Mouse (Mus musculus) spleen, postnatal 4 days (tissue): ENCODE measurements around the gene Sart3.
"Not testable (repeated sequence)": the region's sequence is repeated elsewhere in the genome, so short reads cannot be mapped to it uniquely, and the experiment has no call there.

Experiments
- DNase-seq, 2 experiments: peaks; one replicate each; pipeline ENCODE4 v3.0.0; 2022; ENCODE audit warnings: low spot score in 2 of 2

Sart3 gene

DNA sequence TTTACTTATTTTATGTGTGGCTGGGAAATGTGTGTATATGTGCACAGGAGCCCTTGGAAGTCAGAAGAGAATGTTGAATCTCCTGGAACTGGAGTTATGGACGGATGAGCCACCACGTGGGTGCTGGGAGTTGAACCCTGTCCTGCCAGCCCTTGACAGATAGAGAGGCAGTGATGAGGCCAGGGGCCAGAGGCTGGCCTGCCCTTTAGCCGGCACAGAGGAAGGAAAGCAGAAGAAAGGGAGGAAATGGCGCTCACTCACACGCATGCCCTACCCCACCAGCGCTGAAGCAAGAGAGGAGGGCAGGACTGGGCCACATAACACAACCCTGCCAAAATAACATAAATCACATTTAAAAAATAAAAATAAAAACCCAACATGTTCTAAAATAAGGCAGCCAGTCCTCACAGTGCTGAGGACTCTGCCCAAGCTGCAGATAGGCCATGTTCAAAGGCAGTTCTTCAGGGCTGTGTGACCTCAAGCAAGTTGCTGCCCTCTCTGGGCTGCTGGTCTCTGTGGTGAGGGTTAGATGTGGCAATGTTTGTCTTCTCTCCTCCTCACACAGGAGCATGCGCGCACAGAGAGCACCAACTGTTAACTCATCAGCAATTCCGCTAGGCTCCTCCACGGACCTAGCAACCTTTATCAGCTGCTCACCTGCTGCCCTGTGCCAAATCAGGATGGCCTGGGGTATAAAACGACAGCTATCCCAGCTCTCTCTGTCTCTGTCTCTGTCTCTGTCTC is 18.3 kb upstream of the Sart3 start:
- no peak for DNase-seq

DNA sequence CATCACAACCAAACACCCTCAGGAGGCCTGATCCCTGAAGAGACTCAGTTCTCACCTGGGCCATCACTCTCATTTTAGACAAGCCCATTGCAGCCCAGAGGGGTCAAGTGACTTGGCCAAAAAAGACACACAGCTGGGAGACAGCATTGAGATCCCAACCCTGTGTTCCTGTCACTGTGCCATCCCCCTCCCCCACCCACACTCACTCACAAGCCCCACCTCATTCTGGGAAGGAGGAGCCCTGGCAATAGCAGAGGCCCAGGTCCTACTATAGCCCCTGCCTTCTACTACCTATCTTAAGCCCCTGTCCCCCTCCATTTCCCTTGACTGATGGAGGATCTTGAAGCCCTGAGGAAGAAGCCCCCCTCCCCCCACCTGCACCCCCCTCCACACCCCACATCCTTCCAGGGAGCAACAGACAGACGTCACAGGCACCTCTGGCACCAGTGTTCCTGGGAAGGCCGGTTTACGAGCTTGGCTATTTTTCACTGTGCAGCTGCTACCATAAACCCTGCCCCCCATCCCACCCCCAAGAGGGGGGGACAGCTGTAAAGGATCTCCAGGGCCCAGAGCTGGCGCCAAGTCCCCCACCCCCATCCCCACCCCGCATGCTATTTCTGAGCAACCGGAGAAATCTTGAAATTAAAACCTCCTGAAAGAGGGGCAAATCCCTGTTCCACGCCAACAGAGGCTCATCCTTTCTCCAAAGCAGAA is 16.9 kb upstream of the Sart3 start:
- DNase-seq = no peak

DNA sequence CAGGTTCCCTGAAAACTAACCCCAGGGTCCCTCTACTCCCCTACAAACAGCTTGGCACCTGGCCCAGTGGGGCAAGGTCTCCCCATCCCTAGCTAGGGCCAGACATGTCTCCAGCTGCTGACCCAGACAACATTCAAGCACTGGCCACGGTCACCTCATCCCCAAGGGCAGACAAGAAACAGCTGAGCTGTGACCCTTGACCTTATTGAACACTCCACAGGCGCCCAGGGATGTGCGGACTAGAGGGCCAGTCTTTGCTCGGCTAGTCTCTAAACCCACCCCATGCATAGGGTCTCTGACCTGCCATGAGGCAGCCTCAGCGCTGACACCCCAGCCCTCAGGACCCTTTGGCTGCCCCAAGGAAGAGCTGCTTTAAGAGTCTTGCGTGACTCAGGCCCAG is 16.3 kb upstream of the Sart3 start:
- DNase-seq = no peak

DNA sequence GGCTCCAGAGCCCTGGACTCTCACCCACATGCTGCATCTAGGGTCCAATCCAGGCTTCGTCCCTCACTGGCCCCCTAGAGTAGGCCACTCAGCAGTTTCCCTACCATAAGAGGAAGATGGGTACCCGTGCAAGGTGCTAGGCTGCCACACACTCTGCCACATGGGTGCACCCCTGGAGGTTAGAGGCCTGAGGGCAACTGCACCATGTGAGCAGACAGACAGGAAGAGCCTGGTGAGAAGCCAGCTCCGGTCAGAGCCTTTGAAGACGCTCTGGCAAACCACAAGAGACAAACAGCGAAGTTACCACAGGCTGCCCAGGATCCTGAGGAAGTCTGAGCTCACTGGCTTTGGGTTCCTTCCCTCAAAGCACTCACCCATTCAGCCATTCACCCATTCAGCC is 14.7 kb upstream of the Sart3 start:
- DNase-seq = no peak

DNA sequence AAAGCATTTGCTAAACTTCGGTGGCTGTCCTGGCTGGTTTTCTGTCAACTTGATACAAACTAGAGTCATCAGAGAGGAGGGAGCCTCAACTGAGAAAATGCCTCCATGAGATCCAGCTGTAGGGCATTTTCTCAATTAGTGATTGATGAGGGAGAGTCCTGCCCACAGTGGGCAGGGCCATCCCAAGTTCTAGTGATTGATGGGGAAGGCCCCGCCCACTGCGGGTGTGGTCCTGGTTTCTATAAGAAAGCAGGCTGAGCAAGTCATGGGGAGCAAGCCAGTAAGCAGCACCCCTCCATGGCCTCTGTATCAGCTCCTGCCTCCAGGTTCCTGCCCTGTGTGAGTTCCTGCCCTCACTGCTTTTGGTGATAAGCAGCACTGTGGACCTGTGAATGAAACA is 11.8 kb upstream of the Sart3 start:
- not testable (repeated sequence) for DNase-seq

DNA sequence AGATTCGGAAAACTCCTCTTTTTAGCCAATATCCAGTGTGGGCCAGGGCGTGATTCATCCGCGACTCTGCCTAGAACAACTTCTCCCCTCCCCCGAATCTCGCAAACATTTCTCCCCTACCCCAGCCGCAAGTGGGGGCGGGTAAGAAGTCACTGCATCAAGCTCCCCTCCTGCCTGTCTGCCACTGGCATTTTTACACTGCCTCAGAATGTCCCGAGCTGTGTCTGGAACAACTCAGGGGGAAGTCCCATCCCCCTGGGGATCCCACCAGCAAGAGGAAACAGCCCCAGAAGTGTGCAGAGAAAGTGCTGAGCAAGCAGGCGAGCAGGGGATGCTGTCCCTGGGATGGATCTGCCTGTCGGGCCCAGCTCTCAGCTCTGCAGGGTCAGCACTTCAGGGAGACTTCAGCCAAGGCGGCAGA is 11.3 kb upstream of the Sart3 start:
- DNase-seq = no peak

DNA sequence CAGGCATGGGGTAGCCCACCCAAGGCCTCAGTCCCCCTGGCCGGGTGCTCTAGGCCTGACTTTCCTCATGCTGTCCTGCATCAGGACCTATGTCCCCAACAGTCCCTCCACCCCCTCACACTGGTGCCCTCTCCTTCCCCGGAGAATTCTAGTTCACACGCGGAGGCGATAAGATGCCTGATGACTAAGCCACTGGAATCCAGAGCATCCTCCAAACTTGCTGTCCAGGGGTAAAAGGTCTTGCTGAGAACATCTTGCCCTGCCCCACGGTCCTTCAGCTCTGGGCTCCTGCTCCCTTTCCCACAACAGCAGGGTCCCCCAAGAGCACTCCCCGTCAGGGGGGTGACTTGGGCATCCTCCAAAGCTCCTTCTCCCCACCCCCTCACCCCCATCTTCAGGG is 10.3 kb upstream of the Sart3 start:
- no peak for DNase-seq

DNA sequence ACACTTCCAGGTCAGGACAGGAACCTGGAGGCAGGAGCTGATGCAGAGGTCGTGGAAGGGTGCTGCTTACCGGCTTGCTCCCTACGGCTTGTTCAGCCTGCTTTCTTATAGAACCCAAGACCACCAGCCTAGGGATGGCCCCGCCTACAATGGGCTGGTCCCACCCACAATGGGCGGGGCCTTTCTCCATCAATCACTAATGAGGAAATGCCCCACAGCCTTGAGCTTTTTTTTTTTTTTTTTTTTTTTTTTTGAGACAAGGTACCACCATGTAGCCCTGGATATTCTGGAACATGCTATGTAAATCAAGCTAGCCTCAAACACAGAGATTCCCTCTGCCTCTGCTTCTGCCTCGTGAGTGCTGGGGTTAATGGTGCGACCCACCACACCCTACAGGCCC is 9.6 kb upstream of the Sart3 start:
- no peak for DNase-seq

DNA sequence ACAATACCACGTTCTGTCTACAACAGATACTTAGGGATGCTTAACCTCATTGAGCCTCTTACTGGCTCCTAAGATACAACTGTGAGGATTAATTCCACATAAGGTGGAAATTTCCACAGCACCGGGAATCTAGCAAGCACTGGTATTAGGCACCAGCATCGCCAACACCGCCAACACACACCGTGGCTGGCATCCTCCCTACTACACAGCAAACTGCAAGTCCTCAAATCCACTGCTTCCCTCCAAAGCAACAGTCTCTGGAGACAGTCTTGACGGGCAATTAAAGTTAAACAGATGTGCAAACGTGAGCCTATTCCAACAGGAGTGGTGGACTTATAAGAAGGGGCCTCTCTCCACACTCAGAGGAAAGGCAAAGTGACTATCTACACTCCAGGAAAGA is 8.9 kb upstream of the Sart3 start:
- DNase-seq = no peak

DNA sequence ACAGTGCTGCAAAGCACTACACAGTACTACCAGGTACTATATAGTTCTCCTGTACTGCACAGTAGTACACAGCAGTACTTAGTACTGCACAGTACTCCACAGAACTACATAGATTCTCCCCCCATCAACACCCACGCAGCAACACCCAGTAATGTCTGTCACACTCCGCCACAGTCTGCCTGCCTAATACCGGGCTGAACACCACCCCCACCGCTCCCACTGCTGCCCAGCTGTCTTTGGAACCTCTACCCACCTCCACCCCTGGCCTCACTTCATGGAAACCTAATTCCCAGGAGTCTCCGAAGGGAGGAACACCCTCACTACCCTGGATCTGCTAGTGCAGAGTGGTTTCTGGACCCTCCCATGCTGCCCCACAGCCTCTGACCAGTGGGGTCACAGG is 8.5 kb upstream of the Sart3 start:
- DNase-seq = no peak

DNA sequence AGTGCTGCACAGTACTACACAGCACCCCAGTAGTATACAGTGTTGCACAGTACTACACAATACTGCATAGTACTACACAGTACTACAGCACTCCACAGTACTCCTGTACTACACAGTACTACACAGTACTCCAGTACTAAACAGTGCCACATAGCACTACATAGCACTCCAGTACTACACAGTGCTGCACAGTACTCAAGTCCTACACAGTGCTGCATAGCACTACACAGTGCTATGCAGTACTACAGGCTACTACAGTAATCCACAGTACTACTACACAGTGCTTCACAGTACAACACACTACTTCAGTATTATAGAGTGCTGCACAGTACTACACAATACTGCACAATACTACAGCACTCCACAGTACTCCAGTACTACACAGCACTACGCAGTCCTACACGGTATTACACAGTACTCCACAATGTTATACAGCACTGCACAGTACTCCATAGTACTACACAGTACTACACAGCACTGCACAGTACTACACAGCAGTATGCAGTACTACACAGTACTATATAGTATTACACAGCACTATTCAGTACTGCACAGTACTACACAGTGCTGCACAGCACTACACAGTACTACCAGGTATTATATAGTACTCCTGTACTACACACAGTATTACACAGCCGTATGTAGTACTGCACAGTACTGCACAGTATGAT is 7.9 kb upstream of the Sart3 start:
- no peak for DNase-seq

DNA sequence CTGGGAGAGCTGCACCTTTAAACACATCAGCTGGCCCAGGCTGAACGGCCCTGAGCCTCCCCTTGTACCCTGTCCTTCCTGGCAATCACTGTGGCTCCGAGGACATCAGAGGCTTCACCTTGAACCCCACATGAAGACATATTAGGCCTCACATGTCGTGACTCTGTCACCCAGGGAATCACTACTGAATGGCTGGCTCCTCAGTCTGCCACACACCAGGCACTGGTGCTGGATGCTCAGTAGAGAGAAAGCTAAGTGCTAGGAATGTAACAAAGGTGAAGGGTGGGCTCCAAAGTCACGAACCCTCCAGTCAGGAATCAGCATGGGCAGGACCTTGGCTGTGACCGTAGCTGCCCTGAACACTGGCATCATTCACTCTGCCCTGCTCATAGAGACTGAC is 7.3 kb upstream of the Sart3 start:
- no peak for DNase-seq

DNA sequence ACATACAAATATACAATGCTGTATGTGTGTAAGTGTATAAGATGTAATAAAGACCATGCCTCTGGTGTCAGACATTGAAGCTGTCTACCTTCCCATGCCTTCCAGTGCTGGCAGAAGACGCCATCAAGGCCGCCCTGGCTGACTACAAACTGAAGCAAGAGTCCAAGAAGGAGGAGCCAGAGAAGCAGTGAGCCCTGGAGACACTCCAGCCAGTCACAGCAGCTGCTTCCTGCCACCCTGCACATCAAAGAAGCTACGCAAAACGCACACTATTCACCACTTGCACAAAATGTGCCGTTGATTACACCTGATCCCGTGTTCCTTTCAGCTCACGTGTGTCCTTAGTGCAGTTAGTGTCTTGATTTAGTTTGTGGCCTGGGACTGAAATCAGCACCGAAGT is 5.4 kb upstream of the Sart3 start:
- not testable (repeated sequence) for DNase-seq

DNA sequence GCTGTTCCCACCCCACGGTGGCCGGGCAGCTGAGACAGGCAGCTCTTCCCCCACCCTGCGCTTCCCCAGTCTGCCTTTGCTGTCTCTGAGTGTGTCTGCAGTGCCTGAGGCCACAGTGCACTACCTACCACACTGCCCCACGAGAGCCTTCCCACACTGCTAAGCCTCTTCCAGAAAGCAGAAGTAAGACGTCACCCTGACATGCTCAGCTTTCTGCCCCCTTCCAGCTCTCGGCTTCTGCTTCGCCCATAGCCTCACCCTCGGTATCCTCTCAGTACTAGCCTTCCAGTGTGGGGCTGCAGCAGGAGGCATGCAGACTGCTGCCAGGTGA is 4.6 kb upstream of the Sart3 start:
- DNase-seq = peak; percentile 55 to 80

DNA sequence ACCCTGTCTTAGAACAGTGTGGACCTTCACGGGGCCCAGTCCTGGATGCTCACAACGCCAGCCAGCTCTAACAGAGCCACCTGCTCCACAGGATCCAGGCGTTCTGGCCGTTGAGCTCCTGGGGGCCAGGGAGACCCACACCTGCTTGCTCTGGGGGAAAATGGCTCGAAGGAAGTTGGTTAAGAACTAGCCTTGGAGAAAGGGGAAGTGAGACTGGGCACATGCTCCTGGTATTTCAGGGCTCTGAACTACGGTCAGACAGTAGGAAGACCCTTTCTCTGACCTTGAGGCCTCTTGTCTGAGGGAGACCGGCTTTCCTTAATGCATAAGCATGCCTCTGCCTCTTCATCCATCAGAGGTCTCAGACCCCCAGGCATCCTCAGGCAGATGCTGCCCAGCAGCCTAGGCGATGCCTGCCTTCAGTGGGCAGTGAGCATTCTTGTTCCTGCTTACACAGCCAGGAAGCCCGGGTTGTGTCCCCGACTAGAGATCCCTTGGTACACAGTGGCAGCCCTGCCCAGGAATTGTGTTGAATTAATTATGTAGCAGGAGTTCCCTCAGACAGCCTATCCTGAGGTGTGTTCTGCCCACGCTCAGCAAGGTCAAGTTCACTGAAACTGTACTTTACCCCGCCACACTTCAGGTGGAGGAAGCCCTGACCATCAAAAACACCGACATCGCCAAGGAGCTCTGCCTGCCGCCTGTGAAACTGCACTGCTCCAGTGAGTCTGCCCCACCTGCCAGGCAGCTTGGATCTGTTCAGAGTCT is 4.0 kb upstream of the Sart3 start:
- no peak for DNase-seq

DNA sequence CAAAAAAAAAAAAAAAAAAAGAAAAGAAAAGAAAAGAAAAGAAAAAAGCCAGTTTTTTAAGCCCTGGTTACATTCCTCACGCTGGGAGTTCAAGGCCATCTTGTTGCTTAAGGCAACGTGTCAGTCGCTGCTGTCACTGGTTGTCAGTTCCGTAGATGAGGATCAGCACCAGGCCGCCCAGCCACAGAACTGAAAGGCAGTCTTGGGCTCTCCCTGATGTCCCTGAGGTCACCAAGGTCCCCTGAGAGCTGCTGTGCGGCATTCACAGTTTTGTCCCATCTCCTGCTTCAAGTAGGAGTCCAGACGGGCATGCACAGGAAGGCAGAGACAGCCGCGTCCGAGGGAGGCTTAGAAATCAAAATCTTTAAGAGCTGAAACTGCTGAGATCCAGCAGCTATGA is 3.3 kb upstream of the Sart3 start:
- no peak for DNase-seq

DNA sequence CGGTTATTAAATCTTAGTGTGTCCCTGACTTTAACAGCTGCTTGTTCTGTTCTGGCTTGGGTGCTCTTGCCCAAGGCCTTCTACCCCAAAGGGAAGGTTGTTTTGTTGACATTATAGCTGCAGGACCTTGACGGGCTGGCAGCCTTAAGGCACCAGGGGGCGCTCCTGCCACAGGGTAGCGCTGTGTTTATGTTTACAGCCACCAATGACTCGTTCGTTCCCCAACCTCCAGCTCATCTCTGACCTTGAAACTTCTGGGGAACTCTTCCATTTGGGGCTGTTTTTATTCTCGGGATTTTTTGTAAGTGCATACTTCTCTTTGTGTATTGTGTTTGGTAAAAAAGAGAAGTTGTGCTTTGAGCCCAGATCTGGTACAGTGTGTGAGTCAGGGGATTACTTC is 1.4 kb upstream of the Sart3 start:
- DNase-seq = peak; percentile 94 to 99

DNA sequence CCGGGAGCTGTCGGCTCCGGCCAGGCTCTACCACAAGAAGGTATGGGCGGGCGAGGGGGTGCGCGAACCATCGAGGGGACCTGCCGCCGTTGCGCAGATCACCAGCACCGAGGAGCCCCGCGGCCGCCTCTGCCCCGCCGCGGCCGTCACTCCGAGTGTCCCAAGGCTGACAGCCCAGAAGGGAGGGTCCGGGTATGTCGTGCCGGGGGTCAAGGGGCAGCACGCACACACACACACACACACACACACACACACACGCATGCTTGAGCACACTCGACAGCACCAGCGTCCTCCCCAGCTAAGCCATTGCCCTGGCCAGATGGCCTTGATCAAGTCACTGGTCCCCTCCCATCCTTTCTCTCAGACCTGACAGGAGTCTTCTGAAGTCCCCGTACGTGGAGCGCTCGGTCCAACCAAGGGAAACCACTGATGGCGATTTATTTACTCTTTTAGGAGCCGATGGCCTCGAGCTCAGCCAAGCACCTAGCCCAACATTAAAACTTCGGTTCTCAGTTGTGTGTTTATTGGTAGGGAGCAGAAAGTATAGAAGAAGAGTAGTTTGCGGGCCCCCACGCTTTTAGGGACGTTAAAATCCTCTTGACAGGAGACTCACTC is 702 bp upstream of the Sart3 start:
- no peak for DNase-seq

DNA sequence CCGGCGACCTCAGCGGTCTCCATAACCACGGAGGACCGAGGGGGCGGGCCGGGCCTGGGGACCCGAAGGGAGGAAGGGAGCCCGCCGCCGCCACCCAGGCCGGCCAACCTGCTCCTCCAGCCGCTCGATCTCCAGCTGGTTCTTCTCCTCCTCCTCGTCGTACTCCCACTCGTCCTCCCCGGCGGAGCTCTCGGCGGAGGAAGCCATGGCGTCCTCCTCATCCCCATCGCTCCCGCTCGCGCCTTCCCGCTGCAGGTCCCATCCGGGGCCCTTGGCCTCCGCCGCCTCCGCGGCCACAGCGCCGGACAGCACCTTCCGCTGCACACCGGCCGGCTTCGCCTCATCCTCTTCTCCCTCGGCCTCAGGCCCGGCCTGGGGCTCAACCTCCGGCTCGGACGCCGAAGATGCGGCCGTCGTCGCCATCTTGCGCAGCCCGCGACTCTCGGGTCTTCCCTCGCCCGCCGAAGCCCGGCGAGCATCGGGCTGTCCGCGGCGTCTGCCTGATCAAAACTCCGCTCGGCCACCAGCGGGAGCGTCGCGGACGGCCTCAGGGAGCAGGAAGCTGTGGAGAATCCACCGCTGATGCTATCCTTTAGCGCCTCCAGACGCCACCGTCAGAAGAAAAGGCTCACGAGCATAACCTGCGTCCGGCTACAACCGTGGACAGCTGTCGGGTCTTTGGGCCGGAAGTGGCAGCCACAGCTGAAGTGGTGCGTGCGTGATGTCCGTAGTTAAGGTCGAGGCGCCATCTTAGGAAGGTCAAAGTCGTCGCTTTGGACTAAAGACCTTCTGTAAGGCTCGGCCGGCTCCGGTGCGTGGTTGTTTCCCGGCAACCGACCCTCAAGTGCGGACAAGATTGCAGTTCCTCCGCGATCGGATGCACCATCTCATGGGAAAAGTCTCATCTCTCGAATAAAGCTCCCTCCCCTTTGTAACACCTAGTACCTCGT is 822 bp downstream of the Sart3 start:
- DNase-seq = peak; percentile 86 to 93

DNA sequence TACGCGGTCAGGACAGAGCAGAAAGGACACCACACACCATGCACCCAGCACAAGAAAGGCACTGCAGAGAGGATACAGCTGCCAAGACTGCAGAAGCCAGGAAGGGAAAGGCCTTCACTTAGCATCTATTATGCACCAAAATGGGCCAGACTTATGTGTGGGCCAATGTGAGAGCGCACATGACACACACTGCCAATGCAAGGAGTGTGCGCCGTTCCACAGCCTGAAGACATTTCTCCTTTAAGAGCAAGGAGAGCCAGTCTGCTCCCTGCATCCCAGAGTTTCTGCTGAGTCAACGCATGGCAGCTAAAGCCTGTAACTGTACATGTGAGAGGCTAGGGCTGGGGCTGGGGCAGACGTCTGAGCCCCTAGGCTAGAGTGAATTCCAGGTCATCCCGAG is 3.5 kb downstream of the Sart3 start:
- no peak for DNase-seq
